Mouse (Mus musculus) kidney, adult 2 months (tissue): ENCODE results near the gene Elf4.

Experiments used
- CTCF ChIP-seq: fragments of 200-500 bp; conservative IDR thresholded peaks from 2 replicates; pipeline ENCODE4 v1.5.1; 2011; ENCODE audit warnings: low read depth, mild to moderate bottlenecking, control low read depth, low read length, moderate library complexity, mixed read lengths; ENCODE audit not compliant: insufficient read depth, insufficient read length
- POLR2A ChIP-seq: fragments of 200-500 bp; IDR thresholded peaks from one replicate; pipeline ENCODE4 v1.6.1; 2011; ENCODE audit warnings: low read depth, low read length, control low read depth

- no peak for TF ChIP-seq CTCF
- no peak for TF ChIP-seq POLR2A
Measured at GRCm38 (mm10) chrX:48424583-48424982, 38.3 kb downstream of the Elf4 start.
